Mouse (Mus musculus): ENCODE data around the gene St6gal1.

DNA sequence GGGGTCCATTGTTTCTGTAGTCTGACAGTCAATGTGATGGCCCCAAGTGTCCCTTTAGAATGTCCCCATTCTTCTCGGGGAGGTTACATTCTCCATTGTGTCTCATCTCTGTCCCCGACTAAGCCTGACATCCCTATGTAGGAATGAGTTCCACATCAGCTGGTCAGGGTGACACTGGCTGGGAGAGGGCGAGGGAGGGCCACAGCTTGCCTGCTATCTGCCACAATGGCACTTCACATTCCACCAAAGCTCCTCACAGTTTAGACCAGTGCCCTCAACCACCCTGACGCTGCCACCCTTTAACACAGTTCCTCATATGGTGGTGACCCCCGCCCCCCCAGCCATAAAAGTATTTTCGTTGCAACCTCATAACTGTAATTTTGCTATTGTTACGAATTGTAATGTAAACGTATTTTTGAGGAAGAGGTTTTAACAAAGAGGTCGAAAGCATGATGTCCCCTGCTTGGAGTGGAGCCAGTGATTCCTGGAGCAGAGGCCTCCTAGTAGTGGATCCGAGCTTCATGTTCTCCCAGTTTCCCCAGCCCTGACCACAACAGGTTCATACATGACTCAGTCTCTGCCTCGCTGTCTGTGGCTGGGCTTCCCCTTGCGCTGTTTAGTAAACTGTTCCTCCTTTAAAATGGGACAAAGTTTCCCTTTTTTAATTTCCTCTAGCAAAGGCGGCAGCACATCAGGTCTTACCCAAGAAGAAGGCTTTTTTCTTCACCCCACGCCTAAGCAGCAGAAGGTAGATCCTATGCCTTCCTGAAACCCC is 47.4 kb downstream of the St6gal1 start:
- TF ChIP-seq CTCF (IDR thresholded peaks at IDR 0.05; ENCODE audit: extremely low read depth, insufficient read depth, low read length): no peak
- TF ChIP-seq POLR2A (IDR thresholded peaks at IDR 0.05; ENCODE audit: extremely low read depth, insufficient read depth, low read length): no peak
